Comparison of ENCODE assay signal across 16 mouse cellular contexts in the genomic region with DNA sequence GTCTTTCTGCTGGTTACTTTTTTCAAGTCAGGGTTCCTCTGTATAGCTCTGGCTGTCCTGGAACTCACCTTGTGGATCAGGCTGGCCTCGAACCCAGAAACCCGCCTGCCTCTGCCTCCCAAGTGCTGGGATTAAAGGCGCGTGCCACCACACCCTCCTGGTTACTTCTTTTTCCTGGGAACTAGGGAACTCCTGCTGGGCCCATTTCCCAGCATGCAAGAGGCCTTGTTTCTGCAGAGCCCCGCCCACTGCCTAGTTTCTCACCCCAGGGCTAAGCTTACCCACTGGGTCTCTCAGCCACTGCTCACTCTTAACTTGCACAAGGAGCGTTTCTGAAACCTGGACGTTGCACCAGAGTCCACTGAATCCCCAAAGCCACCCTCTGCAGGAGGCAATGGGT.
"Had no signal": no experiment of that assay in that cellular context is flagged by ENCODE, and none has a peak within 500 bp of the region (broad histone marks: within the 10 kb centered on the region; RNA-seq: fewer than 3 reads in every experiment).

No protein-coding gene starts in this region.

- H3K36me3 ChIP-seq: limb, embryonic 10.5 days; limb, embryonic 13.5 days; liver, embryonic 12.5 days; liver, embryonic 15.5 days; midbrain, embryonic 13.5 days had no signal

- H3K4me3 ChIP-seq: limb, embryonic 10.5 days; limb, embryonic 13.5 days; liver, embryonic 12.5 days; liver, embryonic 15.5 days; midbrain, embryonic 13.5 days had no signal

- H3K27ac ChIP-seq: limb, embryonic 10.5 days; limb, embryonic 13.5 days; liver, embryonic 12.5 days; liver, embryonic 15.5 days; macrophage; midbrain, embryonic 13.5 days; stomach, postnatal 0 days had no signal

- H3K4me1 ChIP-seq: limb, embryonic 10.5 days; liver, embryonic 15.5 days had no signal

- DNase-seq: kidney, adult 9 months; kidney, postnatal 14 days; kidney, postnatal 4 days; liver; lung, adult 2 months; lung, postnatal 14 days; thymus, adult 2 months; thymus, postnatal 14 days; thymus, postnatal 4 days had no signal

- H3K9ac ChIP-seq: limb, embryonic 13.5 days; liver, embryonic 12.5 days; liver, embryonic 15.5 days; midbrain, embryonic 13.5 days had no signal

- H3K9me3 ChIP-seq: limb, embryonic 10.5 days; limb, embryonic 13.5 days; liver, embryonic 12.5 days; liver, embryonic 15.5 days; midbrain, embryonic 13.5 days had no signal
